Mouse (Mus musculus): Measurements from ENCODE around the gene Atg2a. TPM values are rescaled to one million over a fixed set of nuclear protein-coding genes. Genes with fewer than 3 reads are reported as not detected.

The Atg2a gene
- total and polyA plus RNA-seq, 2 experiments from 2014 or later, result 5.6 to 24.5 TPM

DNA sequence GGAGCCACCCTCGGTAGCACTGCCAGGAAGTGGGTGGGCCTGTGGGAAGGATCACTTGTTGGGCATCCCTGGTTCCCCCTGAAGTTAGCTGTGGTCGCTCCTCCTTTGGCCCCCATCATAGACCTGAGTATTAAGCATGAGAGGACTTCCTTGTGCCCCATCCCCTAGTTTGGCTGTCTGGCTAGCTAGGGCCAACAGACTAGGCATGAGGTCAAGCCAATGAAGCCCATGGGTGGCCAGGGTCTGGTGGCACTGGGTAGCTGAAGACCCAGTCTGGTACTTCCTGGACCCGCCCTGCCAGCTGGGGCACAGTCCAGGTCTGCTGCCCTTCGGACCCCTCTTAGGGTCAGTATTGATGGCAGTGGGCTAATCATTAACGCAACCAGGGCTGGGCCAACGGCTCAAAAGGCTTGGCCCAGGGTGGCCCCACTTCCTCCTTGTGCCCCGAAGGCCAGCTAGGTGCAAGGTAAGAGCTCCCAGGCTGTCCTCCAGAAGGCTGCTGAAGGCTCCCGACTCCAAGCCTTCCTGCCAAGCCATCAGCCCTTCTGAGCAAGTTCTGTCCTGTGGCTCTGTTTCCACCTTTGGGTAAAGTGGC is 21.5 kb downstream of the Atg2a start:
- no peak overlapping the region for H3K4me2 ChIP-seq (ENCODE audit: low read depth, low read length)
- no peak overlapping the region for H3K9ac ChIP-seq (replicated peaks; ENCODE audit: low read depth, low read length)
- no peaks in the 10 kb centered on the region for H3K4me1 ChIP-seq (ENCODE audit: control insufficient read depth, insufficient read depth)
- no peak overlapping the region for H3K4me3 ChIP-seq (ENCODE audit: low read depth, low read length)
- 90% methylated on average over 8 of the region's 8 CpGs for WGBS
- H3K27ac ChIP-seq (ENCODE audit: low read depth), result no peak overlapping the region
- ATAC-seq (ENCODE audit: insufficient read depth, low read depth) (no peak), DNase-seq (ENCODE audit: low spot score) (no peak)
- H3K9me3 ChIP-seq (replicated peaks; ENCODE audit: control insufficient read depth, low read length), result no peaks in the 10 kb centered on the region
- peaks cover 37% of the 10 kb centered on the region for H3K36me3 ChIP-seq (replicated peaks; ENCODE audit: control insufficient read depth, insufficient read depth, low read length)
- H3K27me3 ChIP-seq (ENCODE audit: control insufficient read depth, insufficient read depth, low read length), result no peaks in the 10 kb centered on the region
- TF ChIP-seq CTCF (IDR thresholded peaks at IDR 0.05; ENCODE audit: low read depth) (no peak), EP300 (IDR thresholded peaks at IDR 0.05; ENCODE audit: low read depth) (no peak)

DNA sequence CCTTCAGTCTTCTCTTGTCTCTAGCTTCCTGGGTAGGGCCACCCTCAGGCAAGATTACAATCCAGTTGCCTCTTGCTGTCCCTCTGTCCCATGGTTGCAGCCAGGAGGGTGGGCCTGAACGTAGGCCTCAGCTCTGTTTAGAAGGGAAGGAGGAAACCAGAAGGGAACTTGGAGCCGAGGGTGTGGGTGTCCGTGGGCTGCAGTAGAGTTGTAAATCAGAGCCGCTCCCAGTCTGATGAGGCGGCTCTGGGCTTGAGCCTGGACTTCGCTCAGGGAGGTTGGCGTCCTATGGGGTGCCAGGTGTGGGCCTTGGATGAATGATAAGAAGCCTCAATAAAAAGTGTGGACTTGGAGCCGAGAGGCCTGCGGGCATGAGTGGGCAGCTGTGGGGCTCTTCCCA is 22.7 kb downstream of the Atg2a start:
- Histone ChIP-seq H3K9me3 (replicated peaks; ENCODE audit: control insufficient read depth, low read length) (no peaks in the 10 kb centered on the region), H3K4me2 (ENCODE audit: low read depth, low read length) (no peak overlapping the region), H3K9ac (replicated peaks; ENCODE audit: low read depth, low read length) (no peak overlapping the region), H3K4me1 (ENCODE audit: control insufficient read depth, insufficient read depth) (no peaks in the 10 kb centered on the region), H3K4me3 (ENCODE audit: low read depth, low read length) (no peak overlapping the region), H3K27ac (ENCODE audit: low read depth) (no peak overlapping the region), H3K27me3 (ENCODE audit: control insufficient read depth, insufficient read depth, low read length) (no peaks in the 10 kb centered on the region), H3K36me3 (replicated peaks; ENCODE audit: control insufficient read depth, insufficient read depth, low read length) (peaks cover 24% of the 10 kb centered on the region)
- WGBS, result 70% methylated on average over 9 of the region's 9 CpGs
- TF ChIP-seq CTCF (IDR thresholded peaks at IDR 0.05; ENCODE audit: low read depth), result no peak
- TF ChIP-seq EP300 (IDR thresholded peaks at IDR 0.05; ENCODE audit: low read depth), result no peak
- ATAC-seq (ENCODE audit: insufficient read depth, low read depth) (no peak), DNase-seq (ENCODE audit: low spot score) (no peak)

DNA sequence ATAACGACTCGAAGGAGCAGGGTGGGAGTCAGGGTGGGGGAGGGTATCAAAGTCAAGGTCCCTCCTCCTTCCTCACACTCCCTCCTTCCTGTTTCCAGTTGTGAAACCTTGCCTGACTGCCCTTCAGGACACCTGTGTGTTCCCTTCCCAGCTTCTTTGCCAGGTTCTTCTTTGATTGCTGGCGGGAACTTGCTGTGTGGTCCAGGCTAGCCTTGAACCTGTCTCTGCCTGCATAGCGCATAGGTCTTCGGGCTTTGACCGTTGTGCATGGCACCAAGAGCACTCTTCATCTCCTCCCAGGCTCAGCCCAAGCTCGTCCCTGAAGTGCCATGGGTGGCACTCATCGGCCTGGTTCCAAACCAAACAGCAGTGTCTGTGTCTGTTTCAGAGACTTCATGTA is 23.5 kb downstream of the Atg2a start:
- H3K9ac ChIP-seq (replicated peaks; ENCODE audit: low read depth, low read length), result no peak overlapping the region
- H3K4me2 ChIP-seq (ENCODE audit: low read depth, low read length), result no peak overlapping the region
- ATAC-seq (ENCODE audit: insufficient read depth, low read depth) (no peak), DNase-seq (ENCODE audit: low spot score) (no peak)
- 73% methylated on average over 8 of the region's 8 CpGs for WGBS
- H3K4me3 ChIP-seq (ENCODE audit: low read depth, low read length), result no peak overlapping the region
- no peaks in the 10 kb centered on the region for H3K9me3 ChIP-seq (replicated peaks; ENCODE audit: control insufficient read depth, low read length)
- no peaks in the 10 kb centered on the region for H3K27me3 ChIP-seq (ENCODE audit: control insufficient read depth, insufficient read depth, low read length)
- TF ChIP-seq EP300 (IDR thresholded peaks at IDR 0.05; ENCODE audit: low read depth) (no peak), CTCF (IDR thresholded peaks at IDR 0.05; ENCODE audit: low read depth) (no peak)
- peaks cover 19% of the 10 kb centered on the region for H3K36me3 ChIP-seq (replicated peaks; ENCODE audit: control insufficient read depth, insufficient read depth, low read length)
- H3K27ac ChIP-seq (ENCODE audit: low read depth), result no peak overlapping the region
- no peaks in the 10 kb centered on the region for H3K4me1 ChIP-seq (ENCODE audit: control insufficient read depth, insufficient read depth)

DNA sequence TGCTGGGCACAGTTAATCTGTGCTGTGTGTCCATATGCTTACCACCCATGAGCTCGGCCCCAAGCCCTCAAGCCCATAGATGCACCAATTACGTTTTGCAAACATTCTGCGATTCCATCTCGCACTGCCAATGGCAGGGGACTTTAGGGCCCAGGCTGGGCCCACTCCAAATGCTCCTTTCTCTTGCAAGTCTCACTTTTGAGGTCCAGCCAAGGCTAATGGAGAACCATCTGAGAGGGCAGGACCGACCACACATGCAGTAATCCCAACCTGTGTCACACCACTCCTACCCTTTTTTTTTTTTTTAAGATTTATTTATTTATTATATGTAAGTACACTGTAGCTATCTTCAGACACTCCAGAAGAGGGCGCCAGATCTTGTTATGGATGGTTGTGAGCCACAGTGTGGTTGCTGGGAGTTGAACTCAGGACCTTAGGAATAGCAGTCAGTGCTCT is 24.3 kb downstream of the Atg2a start:
- Histone ChIP-seq H3K27ac (ENCODE audit: low read depth) (no peak overlapping the region), H3K36me3 (replicated peaks; ENCODE audit: control insufficient read depth, insufficient read depth, low read length) (peaks cover 12% of the 10 kb centered on the region), H3K9ac (replicated peaks; ENCODE audit: low read depth, low read length) (no peak overlapping the region), H3K27me3 (ENCODE audit: control insufficient read depth, insufficient read depth, low read length) (no peaks in the 10 kb centered on the region), H3K9me3 (replicated peaks; ENCODE audit: control insufficient read depth, low read length) (no peaks in the 10 kb centered on the region), H3K4me2 (ENCODE audit: low read depth, low read length) (no peak overlapping the region), H3K4me3 (ENCODE audit: low read depth, low read length) (no peak overlapping the region), H3K4me1 (ENCODE audit: control insufficient read depth, insufficient read depth) (no peaks in the 10 kb centered on the region)
- no peak for TF ChIP-seq EP300 (IDR thresholded peaks at IDR 0.05; ENCODE audit: low read depth)
- no peak for TF ChIP-seq CTCF (IDR thresholded peaks at IDR 0.05; ENCODE audit: low read depth)
- DNase-seq (ENCODE audit: low spot score) (no peak), ATAC-seq (ENCODE audit: insufficient read depth, low read depth) (no peak)
- WGBS, result 62% methylated on average over 6 of the region's 6 CpGs

DNA sequence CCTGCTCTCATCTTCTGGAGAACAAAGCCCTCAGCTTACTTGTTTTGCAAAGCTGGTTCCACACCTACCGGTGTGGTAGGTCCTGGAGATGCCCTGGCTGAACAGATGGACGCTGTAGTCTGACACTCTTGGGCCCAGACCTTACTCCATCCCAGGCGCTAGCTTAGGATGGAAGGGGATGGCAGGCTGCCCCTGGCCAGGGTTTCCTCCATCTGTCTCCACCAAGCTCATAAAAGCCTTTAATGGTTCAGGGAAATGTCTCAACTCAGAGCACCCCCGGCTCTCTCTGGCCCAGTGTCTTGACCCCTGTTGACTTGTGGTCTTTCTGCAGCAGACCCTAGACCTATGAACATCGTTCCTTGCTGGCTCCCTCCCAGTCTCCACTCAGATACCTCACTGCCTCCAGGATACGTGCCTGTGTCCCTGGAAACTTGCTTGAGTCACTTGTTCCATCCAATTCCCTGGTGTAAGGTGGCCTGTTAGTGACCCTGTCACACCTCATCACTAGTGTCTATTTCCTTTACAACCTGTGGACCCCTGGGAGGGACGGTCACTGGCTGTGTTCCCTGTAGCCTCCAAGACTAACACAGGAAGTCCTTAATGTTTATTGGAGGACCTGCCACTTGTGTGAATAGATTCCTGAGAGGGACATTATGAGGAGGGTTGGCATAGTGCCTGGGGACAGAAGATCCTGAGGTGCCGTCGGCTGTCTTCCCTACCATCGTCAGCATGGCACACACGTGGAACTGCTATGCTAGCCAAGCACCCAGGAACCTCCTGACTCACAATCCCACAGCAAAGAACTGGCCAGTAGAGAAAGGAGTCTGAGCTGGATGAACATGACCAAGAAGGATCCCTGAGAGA is 26.1 kb downstream of the Atg2a start:
- TF ChIP-seq EP300 (IDR thresholded peaks at IDR 0.05; ENCODE audit: low read depth) (peak; percentile 65; the same call in 1 of the 2 replicates), CTCF (IDR thresholded peaks at IDR 0.05; ENCODE audit: low read depth) (no peak)
- Histone ChIP-seq H3K9me3 (replicated peaks; ENCODE audit: control insufficient read depth, low read length) (no peaks in the 10 kb centered on the region), H3K27ac (ENCODE audit: low read depth) (no peak overlapping the region), H3K27me3 (ENCODE audit: control insufficient read depth, insufficient read depth, low read length) (peaks cover 5% of the 10 kb centered on the region; the same call in 1 of the 2 replicates), H3K36me3 (replicated peaks; ENCODE audit: control insufficient read depth, insufficient read depth, low read length) (no peaks in the 10 kb centered on the region), H3K4me1 (ENCODE audit: control insufficient read depth, insufficient read depth) (no peaks in the 10 kb centered on the region), H3K4me2 (ENCODE audit: low read depth, low read length) (no peak overlapping the region), H3K4me3 (ENCODE audit: low read depth, low read length) (no peak overlapping the region), H3K9ac (replicated peaks; ENCODE audit: low read depth, low read length) (no peak overlapping the region)
- ATAC-seq (ENCODE audit: insufficient read depth, low read depth) (peak; percentile 13), DNase-seq (ENCODE audit: low spot score) (no peak)
- WGBS, result 47% methylated on average over 11 of the region's 11 CpGs

Measured in heart, postnatal 0 days (tissue).